Mouse (Mus musculus) testis, adult 2 months (tissue): ENCODE results near the gene Klk1b22. TPM values are rescaled to one million over a fixed set of nuclear protein-coding genes. Genes with fewer than 3 reads are reported as not detected.
"Not testable (repeated sequence)": the region's sequence is repeated elsewhere in the genome, so short reads cannot be mapped to it uniquely, and the experiment has no call there.

Experiments used
- H3K27ac ChIP-seq: fragments of 200-500 bp; 2 replicates; pipeline ENCODE4 v1.5.1; 2012; ENCODE audit warnings: low read depth, low read length; ENCODE audit not compliant: control insufficient read depth, insufficient read depth
- H3K27me3 ChIP-seq: fragments of 200-500 bp; 2 replicates; pipeline ENCODE4 v1.6.1; 2012; ENCODE audit warnings: mild to moderate bottlenecking, low read length, moderate library complexity; ENCODE audit not compliant: control insufficient read depth, insufficient read depth
- H3K36me3 ChIP-seq: fragments of 200-500 bp; 2 replicates; pipeline ENCODE4 v1.6.1; 2012; ENCODE audit warnings: mild to moderate bottlenecking, low read length; ENCODE audit not compliant: control insufficient read depth, insufficient read depth
- H3K4me1 ChIP-seq: fragments of 200-500 bp; 2 replicates; pipeline ENCODE4 v1.6.1; 2012; ENCODE audit warnings: low read length; ENCODE audit not compliant: control insufficient read depth, insufficient read depth
- H3K4me3 ChIP-seq: fragments of 200-500 bp; 2 replicates; pipeline ENCODE4 v1.5.1; 2012; ENCODE audit warnings: low read depth, mild to moderate bottlenecking, low read length, moderate library complexity, mixed read lengths; ENCODE audit not compliant: control insufficient read depth
- CTCF ChIP-seq: fragments of 200-500 bp; IDR thresholded peaks from 2 replicates; pipeline ENCODE4 v1.5.1; 2012; ENCODE audit warnings: low read depth, mild to moderate bottlenecking, inconsistent platforms, low read length, moderate library complexity; ENCODE audit not compliant: control insufficient read depth, insufficient read depth, insufficient replicate concordance
- POLR2A ChIP-seq: fragments of 200-500 bp; IDR thresholded peaks from 2 replicates; pipeline ENCODE4 v1.6.1; 2012; ENCODE audit warnings: low read depth, mild to moderate bottlenecking, inconsistent platforms, low read length, moderate library complexity; ENCODE audit not compliant: control insufficient read depth
- polyA plus RNA-seq: library from polyadenylated mRNA; depleted of rRNA; stranded (reverse); fragments of >200 nt; gene quantifications from 2 replicates; pipeline ENCODE4 v1.2.3, GENCODE M21; 2012; rRNA removed

Gene Klk1b22
- polyA plus RNA-seq, result 7.0 and 9.2 TPM in 2 replicates

DNA sequence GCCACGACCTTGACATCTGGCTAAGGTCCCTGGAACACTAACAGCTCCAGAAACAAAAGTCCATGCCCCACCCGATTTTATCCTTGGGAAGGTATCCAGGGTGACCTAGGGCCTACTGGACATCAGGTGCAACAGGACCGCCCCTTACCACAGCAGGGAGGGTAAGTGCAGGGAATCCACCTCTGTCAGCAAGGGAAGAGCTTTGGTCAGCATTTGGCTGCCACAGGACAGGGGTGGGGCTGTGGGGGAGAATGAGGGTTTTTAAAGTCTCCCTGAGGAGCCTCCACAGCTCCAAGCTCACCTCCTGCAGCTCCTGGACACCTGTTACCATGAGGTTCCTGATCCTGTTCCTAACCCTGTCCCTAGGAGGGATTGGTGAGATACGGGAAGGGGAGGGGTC lies at the start of gene Klk1b22:
TSS of gene Klk1b22 (plus strand) at position 301 of the 400 bp plus-strand sequence.
- no peak within 1 kb of the TSS for H3K4me3 ChIP-seq
- H3K27ac ChIP-seq, result no peak within 1 kb of the TSS
- no peaks in the 10 kb centered on the region for H3K36me3 ChIP-seq
- H3K4me1 ChIP-seq, result no peaks in the 10 kb centered on the region
- TF ChIP-seq CTCF (no peak), POLR2A (no peak)
- H3K27me3 ChIP-seq, result no peaks in the 10 kb centered on the region

DNA sequence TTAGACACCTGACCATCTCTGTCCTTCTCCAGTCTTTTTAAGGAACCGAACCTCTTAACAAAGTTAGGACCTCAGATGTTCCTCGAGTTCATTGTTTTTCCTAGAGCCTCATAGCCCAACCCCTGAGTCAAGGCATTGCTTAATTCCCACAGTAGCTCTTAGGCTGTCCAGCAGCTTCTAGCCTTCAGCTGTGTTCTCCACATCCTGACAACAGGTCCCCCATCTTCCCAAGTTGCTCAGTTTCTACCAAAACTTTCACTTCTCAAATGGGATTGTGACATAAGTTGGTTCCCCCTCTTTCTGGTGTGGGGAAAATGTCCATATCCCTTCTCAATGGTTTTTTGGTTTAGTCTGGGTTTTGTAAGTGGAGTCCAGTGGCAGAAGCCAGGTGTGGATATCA lies 40.4 kb upstream of the Klk1b22 start:
- no peak overlapping the region for H3K4me3 ChIP-seq
- no peaks in the 10 kb centered on the region for H3K27me3 ChIP-seq
- TF ChIP-seq CTCF (no peak), POLR2A (no peak)
- no peaks in the 10 kb centered on the region for H3K36me3 ChIP-seq
- no peak overlapping the region for H3K27ac ChIP-seq
- H3K4me1 ChIP-seq, result no peaks in the 10 kb centered on the region

DNA sequence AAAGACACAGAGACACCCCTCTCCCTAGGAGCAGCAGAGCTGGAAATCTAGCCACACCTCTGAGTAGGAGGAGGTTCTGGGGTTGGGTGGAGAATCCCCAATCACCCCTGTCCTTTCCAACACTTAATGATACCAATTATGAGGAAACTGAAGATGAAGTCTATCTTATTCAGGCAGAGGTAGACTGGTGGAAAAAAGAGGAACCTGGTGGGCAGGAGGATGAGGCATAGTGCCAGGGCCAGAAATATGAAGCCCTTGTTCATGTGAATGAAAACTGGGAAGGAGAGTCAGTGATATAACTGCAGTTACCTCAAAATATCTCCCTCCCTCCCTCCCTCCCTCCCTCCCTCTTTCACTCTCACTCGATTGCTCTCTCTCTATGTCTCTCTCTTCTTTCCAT lies 34.8 kb upstream of the Klk1b22 start:
- no peaks in the 10 kb centered on the region for H3K36me3 ChIP-seq
- no peak overlapping the region for H3K27ac ChIP-seq
- H3K4me3 ChIP-seq, result no peak overlapping the region
- TF ChIP-seq POLR2A (no peak), CTCF (no peak)
- H3K27me3 ChIP-seq, result no peaks in the 10 kb centered on the region
- no peaks in the 10 kb centered on the region for H3K4me1 ChIP-seq

DNA sequence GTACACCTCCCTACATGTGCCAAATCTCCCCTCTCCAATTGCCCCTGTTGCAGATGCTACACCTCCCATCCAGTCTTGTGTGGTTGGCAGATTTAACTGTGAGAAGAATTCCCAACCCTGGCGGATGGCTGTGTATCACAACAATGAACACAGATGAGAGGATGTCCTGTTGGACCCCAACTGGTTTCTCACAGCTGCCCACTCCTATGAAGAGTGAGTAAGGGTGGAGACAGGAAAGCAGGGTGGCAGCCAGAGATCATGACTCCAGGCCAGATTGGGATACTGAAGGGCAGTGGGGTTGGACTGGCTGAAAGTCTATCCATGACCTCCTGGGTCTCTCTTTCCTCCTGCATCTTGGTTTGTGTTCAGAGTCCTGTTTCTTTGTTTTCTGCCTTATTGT lies 16.4 kb upstream of the Klk1b22 start:
- no peaks in the 10 kb centered on the region for H3K36me3 ChIP-seq
- no peak overlapping the region for H3K27ac ChIP-seq
- no peaks in the 10 kb centered on the region for H3K4me1 ChIP-seq
- H3K4me3 ChIP-seq, result no peak overlapping the region
- H3K27me3 ChIP-seq, result no peaks in the 10 kb centered on the region
- TF ChIP-seq POLR2A (no peak), CTCF (no peak)

DNA sequence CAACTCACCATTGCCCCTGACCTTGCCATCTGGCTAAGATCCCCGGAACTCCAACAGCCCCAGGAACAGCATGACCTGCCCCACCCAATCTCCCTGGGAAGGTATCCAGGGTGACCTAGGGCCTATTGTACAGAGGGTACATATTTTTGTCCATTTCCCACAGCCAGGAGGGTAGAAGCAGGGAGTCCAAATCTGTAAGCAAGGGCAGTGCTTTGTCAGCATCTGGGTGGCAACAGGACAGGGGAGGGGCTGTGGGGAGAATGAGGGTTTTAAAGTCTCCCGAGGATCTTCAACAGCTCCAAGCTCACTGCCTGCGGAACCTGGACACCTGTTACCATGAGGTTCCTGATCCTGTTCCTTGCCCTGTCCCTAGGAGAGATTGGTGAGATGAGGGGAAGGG lies 10.4 kb upstream of the Klk1b22 start, which contains the start of gene Klk1b21:
TSS of gene Klk1b21 (plus strand) at position 301 of the 400 bp plus-strand sequence.
- H3K36me3 ChIP-seq, H3K27ac ChIP-seq, H3K4me1 ChIP-seq, H3K4me3 ChIP-seq, H3K27me3 ChIP-seq: not testable (repeated sequence)

GRCm38 (mm10) chr7:44123445-44123844 lies 11.0 kb downstream of the Klk1b22 start:
- TF ChIP-seq POLR2A, result no peak
- no peak for TF ChIP-seq CTCF
- no peak overlapping the region for H3K27ac ChIP-seq
- H3K36me3 ChIP-seq, result no peaks in the 10 kb centered on the region
- no peaks in the 10 kb centered on the region for H3K27me3 ChIP-seq
- H3K4me3 ChIP-seq, result no peak overlapping the region
- H3K4me1 ChIP-seq, result no peaks in the 10 kb centered on the region

DNA sequence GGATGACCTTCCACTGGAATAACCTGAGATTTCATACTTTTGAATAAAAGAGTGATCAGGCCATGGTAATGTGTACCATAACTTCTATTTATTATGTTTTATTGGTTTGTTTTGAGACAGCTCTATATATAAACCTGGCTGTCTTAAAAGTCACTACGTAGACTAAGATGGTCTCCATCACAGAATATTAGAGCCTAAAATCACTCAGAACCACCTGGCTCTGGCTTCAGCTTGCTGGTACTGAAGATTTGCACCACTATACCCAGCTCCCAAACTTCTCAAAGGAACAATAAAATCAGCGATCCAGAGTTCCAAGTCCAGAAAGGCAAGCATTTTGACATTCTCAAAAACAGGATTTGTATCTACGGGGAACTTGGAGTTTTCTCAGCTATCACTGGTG lies 24.0 kb downstream of the Klk1b22 start, which contains the start of gene Klk1b16:
TSS of gene Klk1b16 (plus strand) at position 301 of the 400 bp plus-strand sequence.
- Histone ChIP-seq H3K27me3 (no peaks in the 10 kb centered on the region), H3K4me3 (no peak within 1 kb of the TSS), H3K36me3 (no peaks in the 10 kb centered on the region), H3K27ac (no peak within 1 kb of the TSS), H3K4me1 (no peaks in the 10 kb centered on the region)
- TF ChIP-seq CTCF, result no peak
- no peak for TF ChIP-seq POLR2A

Other genes with a start within 250 kb of the Klk1b22 start
- gene Klk4, start 231.5 kb upstream of the Klk1b22 start, polyA plus RNA-seq, result 0.08 TPM in 1 of 2 replicates, not detected in the other
- gene Klk15, start 178.9 kb upstream of the Klk1b22 start, polyA plus RNA-seq, result 0.91 and 1.4 TPM in 2 replicates
- 93.8 and 107 TPM in 2 replicates for gene Klk1b8, start 162.0 kb upstream of the Klk1b22 start, polyA plus RNA-seq
- 1.1 and 2.1 TPM in 2 replicates for gene Klk1b1, start 145.9 kb upstream of the Klk1b22 start, polyA plus RNA-seq
- gene Klk1b9, start 136.6 kb upstream of the Klk1b22 start, polyA plus RNA-seq, result 13.8 and 14.9 TPM in 2 replicates
- not detected in 2 replicates for gene Klk1b11, start 116.8 kb upstream of the Klk1b22 start, polyA plus RNA-seq
- gene Klk1b26, start 100.5 kb upstream of the Klk1b22 start, polyA plus RNA-seq, result 13.7 and 14.6 TPM in 2 replicates
- gene Klk1b27, start 60.4 kb upstream of the Klk1b22 start, polyA plus RNA-seq, result 41.9 and 52.7 TPM in 2 replicates
- gene Klk1b21, start 10.3 kb upstream of the Klk1b22 start, polyA plus RNA-seq, result 72.1 and 73.2 TPM in 2 replicates
- gene Klk1b16, start 24.1 kb downstream of the Klk1b22 start, polyA plus RNA-seq, result 0.89 and 1.9 TPM in 2 replicates
- gene Klk1b24, start 75.6 kb downstream of the Klk1b22 start, polyA plus RNA-seq, result 74.1 and 87.1 TPM in 2 replicates
- 5.2 and 7.8 TPM in 2 replicates for gene Klk1b3, start 85.5 kb downstream of the Klk1b22 start, polyA plus RNA-seq
- 1.7 and 2.3 TPM in 2 replicates for gene Klk1b4, start 94.8 kb downstream of the Klk1b22 start, polyA plus RNA-seq
- gene Klk1b5, start 103.3 kb downstream of the Klk1b22 start, polyA plus RNA-seq, result 3.4 and 4.0 TPM in 2 replicates
- 12.6 and 17.1 TPM in 2 replicates for gene Klk1, start 112.7 kb downstream of the Klk1b22 start, polyA plus RNA-seq
- gene Gm36864, start 123.5 kb downstream of the Klk1b22 start, polyA plus RNA-seq, result 89.1 and 101 TPM in 2 replicates
- gene 1700028J19Rik, start 134.0 kb downstream of the Klk1b22 start, polyA plus RNA-seq, result 1,462 and 1,528 TPM in 2 replicates
- 53.2 and 55.4 TPM in 2 replicates for gene 2410002F23Rik, start 134.0 kb downstream of the Klk1b22 start, polyA plus RNA-seq
- gene Acp4, start 144.7 kb downstream of the Klk1b22 start, polyA plus RNA-seq, result 29.1 and 29.8 TPM in 2 replicates
- 3,148 and 3,520 TPM in 2 replicates for gene Gm15517, start 148.8 kb downstream of the Klk1b22 start, polyA plus RNA-seq
- 1.7 and 3.1 TPM in 2 replicates for gene Clec11a, start 194.2 kb downstream of the Klk1b22 start, polyA plus RNA-seq
- gene Shank1, start 197.6 kb downstream of the Klk1b22 start, polyA plus RNA-seq, result 4.0 and 5.5 TPM in 2 replicates